Mouse (Mus musculus): Measurements from ENCODE around the gene Olfr553. TPM values are rescaled to one million over a fixed set of nuclear protein-coding genes. Genes with fewer than 3 reads are reported as not detected.

The Olfr553 gene
- polyA plus RNA-seq (2017; shearing (Covaris generic)), result not detected

GRCm38 (mm10) chr7:102618118-102618517 lies at the start of gene Olfr553:
Olfr553 (minus strand) TSS chr7:102618218.

GRCm38 (mm10) chr7:102664599-102664998 lies 46.6 kb upstream of the Olfr553 start, which contains the start of gene Olfr556:
Olfr556 (plus strand) TSS chr7:102664899.

GRCm38 (mm10) chr7:102658523-102658922 lies 40.5 kb upstream of the Olfr553 start, which contains the start of gene Olfr555:
Olfr555 (plus strand) TSS chr7:102658823.

GRCm38 (mm10) chr7:102638132-102638531 lies 20.1 kb upstream of the Olfr553 start, which contains the start of gene Olfr554:
Olfr554 (plus strand) TSS chr7:102638432.

GRCm38 (mm10) chr7:102597378-102598031 lies 20.5 kb downstream of the Olfr553 start, which contains the start of gene Olfr552:
Olfr552 (plus strand) TSS chr7:102597770.

GRCm38 (mm10) chr7:102591786-102592185 lies 26.2 kb downstream of the Olfr553 start, which contains the start of gene Olfr551:
Olfr551 (minus strand) TSS chr7:102591886.

GRCm38 (mm10) chr7:102571142-102571541 lies 46.9 kb downstream of the Olfr553 start, which contains the start of gene Olfr550:
Olfr550 (plus strand) TSS chr7:102571442.

GRCm38 (mm10) chr7:102564999-102565997 lies 52.7 kb downstream of the Olfr553 start, which contains the start of gene Trim21:
Trim21 (minus strand) TSS chr7:102565486.

Other genes with a start within 250 kb of the Olfr553 start
- gene Rrm1, start 176.5 kb downstream of the Olfr553 start, polyA plus RNA-seq (2017; shearing (Covaris generic)), result 34.1 TPM
- 0.25 TPM for gene Olfr543, start 136.5 kb downstream of the Olfr553 start, polyA plus RNA-seq (2017; shearing (Covaris generic))
- 0.07 TPM for gene Olfr544, start 129.9 kb downstream of the Olfr553 start, polyA plus RNA-seq (2017; shearing (Covaris generic))
- gene Olfr545, start 118.6 kb downstream of the Olfr553 start, polyA plus RNA-seq (2017; shearing (Covaris generic)), result not detected
- not detected for gene Olfr547, start 83.5 kb downstream of the Olfr553 start, polyA plus RNA-seq (2017; shearing (Covaris generic))
- gene Olfr548-ps1, start 77.3 kb downstream of the Olfr553 start, polyA plus RNA-seq (2017; shearing (Covaris generic)), result not detected
- gene Olfr549, start 68.3 kb downstream of the Olfr553 start, polyA plus RNA-seq (2017; shearing (Covaris generic)), result not detected
- gene Trim21, start 52.7 kb downstream of the Olfr553 start, polyA plus RNA-seq (2017; shearing (Covaris generic)), result 94.3 TPM
- gene Olfr550, start 46.8 kb downstream of the Olfr553 start, polyA plus RNA-seq (2017; shearing (Covaris generic)), result 0.04 TPM
- gene Olfr551, start 26.3 kb downstream of the Olfr553 start, polyA plus RNA-seq (2017; shearing (Covaris generic)), result not detected
- not detected for gene Olfr552, start 20.4 kb downstream of the Olfr553 start, polyA plus RNA-seq (2017; shearing (Covaris generic))
- 0.31 TPM for gene Olfr554, start 20.2 kb upstream of the Olfr553 start, polyA plus RNA-seq (2017; shearing (Covaris generic))
- not detected for gene Olfr555, start 40.6 kb upstream of the Olfr553 start, polyA plus RNA-seq (2017; shearing (Covaris generic))
- not detected for gene Olfr556, start 46.7 kb upstream of the Olfr553 start, polyA plus RNA-seq (2017; shearing (Covaris generic))
- 16.9 TPM for gene Trim68, start 69.1 kb upstream of the Olfr553 start, polyA plus RNA-seq (2017; shearing (Covaris generic))
- gene Olfr557, start 77.7 kb upstream of the Olfr553 start, polyA plus RNA-seq (2017; shearing (Covaris generic)), result not detected
- not detected for gene Olfr558, start 84.0 kb upstream of the Olfr553 start, polyA plus RNA-seq (2017; shearing (Covaris generic))
- not detected for gene Olfr33, start 100.9 kb upstream of the Olfr553 start, polyA plus RNA-seq (2017; shearing (Covaris generic))
- not detected for gene Olfr559, start 109.3 kb upstream of the Olfr553 start, polyA plus RNA-seq (2017; shearing (Covaris generic))
- gene Olfr560, start 141.1 kb upstream of the Olfr553 start, polyA plus RNA-seq (2017; shearing (Covaris generic)), result not detected
- not detected for gene Olfr78, start 141.3 kb upstream of the Olfr553 start, polyA plus RNA-seq (2017; shearing (Covaris generic))
- gene Olfr561, start 153.0 kb upstream of the Olfr553 start, polyA plus RNA-seq (2017; shearing (Covaris generic)), result not detected
- not detected for gene Olfr564, start 185.3 kb upstream of the Olfr553 start, polyA plus RNA-seq (2017; shearing (Covaris generic))
- gene Olfr566, start 240.5 kb upstream of the Olfr553 start, polyA plus RNA-seq (2017; shearing (Covaris generic)), result not detected